Mouse (Mus musculus) thymus, adult 18-20 months (tissue): Measurements from ENCODE around the gene Tent4b.

ENCODE experiments used
- DNase-seq, 2 experiments: peaks; one replicate each; pipeline ENCODE4 v3.0.0; 2022; ENCODE audit warnings: mixed read lengths in 2 of 2

Tent4b gene

GRCm38 (mm10) chr8:88280904-88281303, 81.9 kb downstream of the Tent4b start:
- DNase-seq = no peak

- no peak for DNase-seq
Observed at GRCm38 (mm10) chr8:88282684-88283083, 83.7 kb downstream of the Tent4b start.

- DNase-seq = no peak
Observed at GRCm38 (mm10) chr8:88283243-88284115, 84.5 kb downstream of the Tent4b start.

- DNase-seq = no peak
Observed at GRCm38 (mm10) chr8:88284738-88285137, 85.7 kb downstream of the Tent4b start.

- no peak for DNase-seq
Observed at GRCm38 (mm10) chr8:88285469-88286356, 86.7 kb downstream of the Tent4b start.

- no peak for DNase-seq
Observed at GRCm38 (mm10) chr8:88286421-88286960, 87.5 kb downstream of the Tent4b start.

- DNase-seq = peak in 1 of 2 experiments; percentile 73
Observed at GRCm38 (mm10) chr8:88288622-88289242, 89.7 kb downstream of the Tent4b start.

GRCm38 (mm10) chr8:88289901-88290300, 90.9 kb downstream of the Tent4b start:
- DNase-seq = peak in 1 of 2 experiments; percentile 66

- peak in 1 of 2 experiments; percentile 71 for DNase-seq
Observed at GRCm38 (mm10) chr8:88290326-88291304, 91.6 kb downstream of the Tent4b start.

- no peak for DNase-seq
Observed at GRCm38 (mm10) chr8:88291305-88291690, 92.3 kb downstream of the Tent4b start.

- DNase-seq = no peak
Observed at GRCm38 (mm10) chr8:88292926-88293325, 93.9 kb downstream of the Tent4b start.

GRCm38 (mm10) chr8:88293590-88294356, 94.8 kb downstream of the Tent4b start:
- peak in 1 of 2 experiments; percentile 64 for DNase-seq

- no peak for DNase-seq
Observed at GRCm38 (mm10) chr8:88294977-88295376, 96.0 kb downstream of the Tent4b start.

- no peak for DNase-seq
Observed at GRCm38 (mm10) chr8:88297976-88298732, 99.1 kb downstream of the Tent4b start.

GRCm38 (mm10) chr8:88298733-88299103, 99.7 kb downstream of the Tent4b start:
- no peak for DNase-seq

- no peak for DNase-seq
Observed at GRCm38 (mm10) chr8:88299907-88300603, 101.0 kb downstream of the Tent4b start.

GRCm38 (mm10) chr8:88301589-88302437, 102.8 kb downstream of the Tent4b start:
- DNase-seq = no peak

GRCm38 (mm10) chr8:88305814-88306213, 106.8 kb downstream of the Tent4b start:
- DNase-seq = peak in 1 of 2 experiments; percentile 55
